Mouse (Mus musculus) induced T-regulatory cell, adult 2 months (primary cell): Measurements from ENCODE around the gene Zfp691.

Experiments used
- DNase-seq: peaks from one replicate; pipeline ENCODE4 v3.0.0-alpha.2; 2012; ENCODE audit warnings: low read depth

Zfp691 gene

DNA sequence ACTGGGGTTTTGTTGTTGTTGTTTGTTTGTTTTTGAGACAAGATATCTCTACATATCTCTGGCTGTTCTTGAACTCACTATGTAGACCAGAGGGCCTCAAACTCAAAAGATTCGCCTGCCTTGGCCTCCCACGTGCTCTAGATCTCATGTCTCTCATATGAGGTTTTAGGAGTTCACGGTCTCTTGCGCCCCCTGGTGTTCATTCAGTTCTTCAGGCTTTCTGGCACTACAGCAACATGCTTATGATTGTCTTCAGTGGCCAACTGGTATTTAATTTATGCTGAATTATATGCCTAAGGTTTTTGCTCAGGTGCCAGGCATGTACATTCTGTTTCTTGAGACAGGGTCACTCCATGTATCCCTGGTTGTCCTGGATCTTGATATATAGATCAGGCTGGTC lies 6.3 kb downstream of the Zfp691 start:
- peak; percentile 93 for DNase-seq

DNA sequence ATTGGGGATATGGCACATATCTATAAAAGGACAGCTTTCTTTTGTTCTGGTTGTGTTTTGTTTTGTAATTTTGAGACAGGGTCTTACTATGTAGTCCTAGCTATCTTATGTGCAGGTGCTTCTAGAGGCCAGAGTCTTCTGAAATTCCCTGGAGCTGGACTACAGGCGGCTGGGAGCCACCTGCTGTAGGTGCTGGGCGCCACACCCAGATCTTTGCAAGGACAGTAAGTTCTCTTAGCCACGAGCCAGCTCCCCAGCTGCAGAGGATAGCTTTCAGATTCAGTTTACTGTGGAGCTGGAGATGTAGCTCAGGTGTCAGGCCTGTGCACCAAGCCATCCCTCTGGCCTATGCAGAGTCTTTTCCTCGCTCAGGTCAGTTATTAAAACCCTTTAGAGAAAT lies 6.9 kb downstream of the Zfp691 start:
- no peak for DNase-seq

- no peak for DNase-seq
Measured at GRCm38 (mm10) chr4:119165916-119166315, 8.1 kb downstream of the Zfp691 start.

GRCm38 (mm10) chr4:119162990-119163389 lies 11.0 kb downstream of the Zfp691 start:
- no peak for DNase-seq

- DNase-seq = no peak
Measured at GRCm38 (mm10) chr4:119161358-119161757, 12.6 kb downstream of the Zfp691 start.

- no peak for DNase-seq
Measured at GRCm38 (mm10) chr4:119157891-119158290, 16.1 kb downstream of the Zfp691 start.

DNA sequence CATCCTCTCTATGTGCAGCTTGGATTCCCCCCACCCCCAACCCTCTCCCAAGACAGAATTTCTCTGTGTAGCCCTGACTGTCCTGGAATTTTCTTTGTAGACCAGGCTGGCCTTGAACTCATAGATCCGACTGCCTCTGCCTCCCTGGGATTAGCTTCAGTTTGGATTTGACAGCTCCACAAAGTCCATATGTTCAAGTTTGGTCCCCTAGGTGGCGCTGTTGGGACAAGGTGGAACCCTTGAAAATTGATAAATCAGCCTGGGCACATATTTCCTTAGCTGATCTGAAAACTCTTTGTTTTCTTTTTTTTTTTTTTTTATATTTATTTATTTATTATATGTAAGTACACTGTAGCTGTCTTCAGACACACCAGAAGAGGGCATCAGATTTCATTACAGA lies 16.8 kb downstream of the Zfp691 start:
- DNase-seq = peak; percentile 81

DNA sequence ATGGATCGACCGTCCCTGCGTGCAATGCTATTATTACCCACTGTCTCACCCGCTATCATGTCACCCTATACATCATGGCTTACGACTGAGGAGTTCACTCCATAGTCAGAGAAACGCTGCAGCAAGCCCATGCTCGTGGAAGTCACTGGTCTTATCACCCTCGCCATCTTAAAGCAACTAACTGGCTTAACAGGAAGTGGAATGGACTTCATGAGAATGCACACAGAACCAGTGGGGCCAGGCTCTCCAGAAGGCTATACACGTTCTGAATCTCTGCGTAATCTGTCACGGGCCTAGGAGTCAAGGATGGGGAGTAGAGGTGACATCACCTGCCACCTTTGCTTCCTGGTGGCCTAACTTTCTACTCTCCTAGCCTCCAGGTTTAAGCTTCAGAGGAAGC lies 25.3 kb downstream of the Zfp691 start:
- DNase-seq = no peak

- no peak for DNase-seq
Measured at GRCm38 (mm10) chr4:119147347-119147746, 26.6 kb downstream of the Zfp691 start.

- no peak for DNase-seq
Measured at GRCm38 (mm10) chr4:119146816-119147215, 27.2 kb downstream of the Zfp691 start.

DNA sequence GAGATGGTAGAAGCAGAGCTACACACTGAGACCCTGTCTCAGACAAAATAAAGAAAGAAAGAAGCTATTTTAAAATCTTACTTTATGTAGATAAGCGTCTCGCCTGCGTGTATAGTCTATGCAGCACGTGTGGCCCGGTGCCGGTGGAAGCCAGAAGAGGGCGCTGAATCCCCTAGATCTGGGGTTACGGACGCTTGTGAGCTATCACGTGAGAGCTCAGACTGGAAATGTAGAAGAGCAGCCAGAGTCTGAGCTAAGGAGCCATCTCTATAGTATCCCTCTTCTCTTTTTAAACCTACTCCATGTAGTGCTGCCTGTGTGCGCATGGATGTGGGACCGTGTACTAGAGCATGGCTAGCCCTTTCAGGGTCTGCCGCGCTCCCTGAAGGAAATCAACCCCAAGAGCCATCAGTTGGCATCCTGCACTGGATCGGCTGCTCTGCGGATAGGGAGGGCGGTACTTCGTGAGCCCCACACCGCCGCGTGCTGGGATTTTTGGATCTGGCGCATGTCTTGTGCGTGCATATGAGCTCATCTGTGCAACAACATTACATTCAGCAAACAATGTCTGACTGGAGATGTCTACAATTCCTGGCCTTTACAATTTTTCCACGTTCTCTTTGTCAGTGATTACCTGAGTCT lies 31.6 kb downstream of the Zfp691 start:
- peak; percentile 58 for DNase-seq

GRCm38 (mm10) chr4:119141191-119141590 lies 32.8 kb downstream of the Zfp691 start:
- no peak for DNase-seq

- peak; percentile 82 for DNase-seq
Measured at GRCm38 (mm10) chr4:119140126-119140525, 33.9 kb downstream of the Zfp691 start.

- DNase-seq = no peak
Measured at GRCm38 (mm10) chr4:119138776-119139175, 35.2 kb downstream of the Zfp691 start.

- no peak for DNase-seq
Measured at GRCm38 (mm10) chr4:119138171-119138570, 35.8 kb downstream of the Zfp691 start.

DNA sequence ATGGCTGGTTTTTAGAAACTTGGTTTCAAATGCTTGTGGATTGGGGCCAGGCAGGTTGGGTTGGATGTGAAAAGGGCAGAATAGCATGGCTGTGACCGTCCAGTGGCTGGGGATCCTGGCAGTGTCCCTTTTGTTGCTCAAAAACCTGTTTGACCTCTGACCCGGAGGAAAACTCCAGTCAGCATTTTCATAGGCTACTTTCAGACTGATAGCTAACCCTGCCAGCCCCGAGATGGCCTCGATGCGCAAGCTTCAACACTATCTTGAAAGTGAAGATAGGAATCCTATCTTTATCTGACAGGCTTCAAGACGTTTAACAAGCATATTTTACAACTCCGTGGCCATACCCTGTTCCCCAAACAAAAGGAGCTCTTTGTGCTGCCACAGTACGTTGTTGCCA lies 36.7 kb downstream of the Zfp691 start:
- DNase-seq = no peak

DNA sequence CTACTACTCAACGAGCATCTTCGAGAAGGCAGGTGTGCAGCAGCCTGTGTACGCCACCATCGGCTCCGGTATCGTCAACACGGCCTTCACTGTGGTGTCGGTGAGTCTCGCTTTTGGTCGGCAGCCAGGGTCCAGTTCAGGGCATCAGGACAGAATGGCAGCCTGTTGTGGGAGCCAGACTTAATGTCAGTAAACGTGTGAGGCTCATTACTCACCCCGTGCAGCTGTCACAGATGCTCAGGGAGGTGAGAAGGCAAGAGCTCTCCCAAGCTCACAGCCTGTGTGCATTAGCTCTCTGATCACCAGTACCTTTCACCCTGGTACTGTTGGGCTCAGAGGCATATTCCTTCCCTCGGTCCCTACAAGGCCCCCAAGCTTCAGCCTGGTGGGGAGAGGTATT lies 40.1 kb downstream of the Zfp691 start:
- no peak for DNase-seq

GRCm38 (mm10) chr4:119133306-119133705 lies 40.7 kb downstream of the Zfp691 start:
- DNase-seq = no peak

DNA sequence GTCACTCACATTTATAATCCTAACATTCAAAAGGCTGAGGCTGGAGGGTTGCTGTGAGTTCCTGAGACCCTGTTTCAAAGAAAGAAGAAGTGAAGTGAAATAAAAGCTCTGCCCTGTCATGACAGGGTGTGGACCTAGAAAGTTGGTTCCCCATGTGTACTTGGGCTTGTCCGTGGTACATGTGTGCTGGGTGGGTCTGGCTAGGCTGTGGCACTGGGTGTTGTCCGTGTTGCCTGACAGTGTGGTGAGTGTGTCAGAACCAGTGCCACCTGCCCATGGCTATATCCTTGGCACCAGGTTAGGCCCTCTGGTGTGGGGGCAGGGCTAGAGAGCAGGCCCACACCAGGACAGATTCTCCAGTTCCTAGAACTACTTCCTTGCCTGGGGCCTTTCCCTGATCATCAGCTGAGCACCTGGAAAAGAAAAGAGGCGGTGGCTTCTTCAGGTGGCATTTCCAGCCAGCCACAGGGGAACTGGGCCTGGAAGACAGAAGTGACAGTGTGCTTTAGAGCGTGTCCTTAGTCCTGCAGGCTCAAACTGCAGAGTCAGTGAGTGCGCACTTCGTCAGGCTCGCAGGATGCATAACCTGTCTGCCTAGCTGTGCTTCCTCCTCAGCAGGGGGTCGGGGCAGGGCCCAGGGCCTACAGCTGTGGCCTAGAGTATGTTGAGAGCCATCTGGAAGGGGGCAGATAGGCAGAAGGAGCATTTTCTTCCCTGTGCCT lies 42.6 kb downstream of the Zfp691 start:
- no peak for DNase-seq

DNA sequence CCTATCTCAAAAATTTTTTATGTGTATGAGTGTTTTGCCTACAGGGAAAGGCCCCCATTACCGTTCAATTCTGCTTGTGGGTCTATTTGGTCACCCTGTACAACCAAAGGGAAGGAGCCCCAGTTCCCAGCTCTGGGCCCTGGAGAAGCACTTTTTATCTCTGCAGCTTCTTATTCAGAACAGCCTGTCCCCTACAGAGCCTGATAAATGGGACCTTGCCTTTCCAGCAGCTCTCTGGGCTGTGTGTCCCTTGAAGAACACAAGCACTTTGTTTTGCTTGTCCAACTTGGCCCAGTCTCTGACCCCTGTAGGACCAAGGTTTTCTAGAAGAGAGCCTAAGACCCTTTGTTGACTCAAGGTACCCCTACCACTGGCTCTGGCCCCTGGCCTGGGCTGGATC lies 44.9 kb downstream of the Zfp691 start:
- DNase-seq = no peak

DNA sequence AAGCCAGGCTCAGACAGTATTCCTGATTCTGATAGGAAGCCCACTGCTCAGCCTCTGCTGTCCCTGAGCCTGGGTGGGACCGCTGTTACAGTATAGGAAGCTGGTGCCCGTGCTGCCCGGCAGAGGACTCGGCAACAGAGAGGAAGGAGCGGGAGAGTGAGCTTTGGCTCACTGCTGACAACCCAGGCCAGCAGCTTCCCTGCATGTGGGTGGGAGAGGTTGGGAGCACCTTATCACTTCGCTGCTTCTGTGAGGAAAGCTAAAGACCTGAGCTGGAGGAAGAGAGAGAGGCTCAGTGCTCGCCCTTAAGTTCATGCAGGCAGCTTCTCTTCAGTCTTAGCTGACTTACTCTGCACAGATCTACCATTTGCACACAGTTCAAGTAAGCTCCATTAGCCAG lies 45.4 kb downstream of the Zfp691 start:
- DNase-seq = no peak

DNA sequence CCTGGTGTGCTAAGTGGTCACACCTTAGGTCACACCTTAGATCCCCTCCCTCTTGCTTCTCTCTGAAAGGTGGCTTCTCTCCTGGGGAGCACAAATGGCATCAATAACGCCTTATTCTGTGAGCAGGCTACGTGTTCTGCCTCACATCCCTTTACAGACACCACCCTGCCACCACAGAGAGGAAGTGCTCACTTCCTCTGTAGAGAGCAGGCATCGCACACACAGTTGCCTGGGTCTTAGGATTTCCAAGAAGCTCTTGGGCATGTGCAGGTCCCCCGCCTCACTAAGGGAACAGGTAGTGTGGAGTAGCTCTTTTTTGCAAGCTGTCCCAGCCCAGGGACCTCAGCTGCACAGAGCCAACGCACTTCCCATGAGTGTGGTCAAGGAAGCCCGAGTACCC lies 46.8 kb downstream of the Zfp691 start:
- peak; percentile 89 for DNase-seq

GRCm38 (mm10) chr4:119125577-119126270 lies 48.3 kb downstream of the Zfp691 start:
- peak; percentile 74 for DNase-seq
